Mouse (Mus musculus) intestine, postnatal 0 days (tissue): Measurements from ENCODE around the gene Cops7a. TPM values are rescaled to one million over a fixed set of nuclear protein-coding genes. Genes with fewer than 3 reads are reported as not detected.

ENCODE experiments used
- ATAC-seq: fragments of 200-750 bp; cut with Nextera tagmentation; 2 replicates; pipeline ENCODE4 v1.8.0; 2017; ENCODE audit warnings: mild to moderate bottlenecking, moderate TSS enrichment, moderate library complexity
- H3K27ac ChIP-seq: fragments of 300-500 bp; sonication (generic); 2 replicates; pipeline ENCODE4 v1.5.1; 2014; ENCODE audit warnings: mild to moderate bottlenecking, low read depth, low read length, moderate library complexity
- H3K27me3 ChIP-seq: fragments of 300-500 bp; sonication (generic); replicated peaks from 2 replicates; pipeline ENCODE4 v1.6.1; 2014; ENCODE audit warnings: low read length, mixed read lengths; ENCODE audit not compliant: control insufficient read depth, insufficient read depth
- H3K36me3 ChIP-seq: fragments of 300-500 bp; sonication (generic); 2 replicates; pipeline ENCODE4 v1.6.1; 2014; ENCODE audit warnings: mild to moderate bottlenecking, moderate library complexity; ENCODE audit not compliant: control insufficient read depth, insufficient read depth
- H3K4me1 ChIP-seq: fragments of 300-500 bp; sonication (generic); replicated peaks from 2 replicates; pipeline ENCODE4 v1.6.1; 2014; ENCODE audit warnings: antibody characterized with exemption, low read length, mixed read lengths; ENCODE audit not compliant: control insufficient read depth, insufficient read depth
- H3K4me2 ChIP-seq: fragments of 300-500 bp; sonication (generic); replicated peaks from 2 replicates; pipeline ENCODE4 v1.6.1; 2014; ENCODE audit warnings: low read depth, mild to moderate bottlenecking, moderate library complexity
- H3K4me3 ChIP-seq: fragments of 300-500 bp; sonication (generic); 2 replicates; pipeline ENCODE4 v1.5.1; 2014; ENCODE audit warnings: low read depth, low read length
- H3K9ac ChIP-seq: fragments of 300-500 bp; sonication (generic); 2 replicates; pipeline ENCODE4 v1.6.1; 2014; ENCODE audit warnings: mild to moderate bottlenecking, low read depth, low read length
- H3K9me3 ChIP-seq: fragments of 300-500 bp; sonication (generic); 2 replicates; pipeline ENCODE4 v1.6.1; 2016; ENCODE audit warnings: mixed run types; ENCODE audit not compliant: control insufficient read depth
- CTCF ChIP-seq: sonication (generic); IDR thresholded peaks from 2 replicates; pipeline ENCODE4 v1.5.1; 2016; ENCODE audit warnings: low read depth, mild to moderate bottlenecking, control low read depth, antibody characterized with exemption, moderate library complexity
- WGBS: fragments of 180-500 bp; shearing (Covaris S2); extraction: QIAGEN DNeasy Blood & Tissue Kit; methylation state at CpG from one replicate; pipeline ENCODE4 v1.1.7; 2014; 5-methylcytosine and 5-hydroxymethylcytosine counted together
- polyA plus RNA-seq: library from polyadenylated mRNA; unstranded; fragments of >200 nt; fragmentation: Nextera tagmentation; extraction: Ambion mirVana; gene quantifications from 2 replicates; pipeline ENCODE4 v1.2.1, GENCODE M21; 2015

The Cops7a gene
- 105 and 110 TPM in 2 replicates for polyA plus RNA-seq

GRCm38 (mm10) chr6:124965088-124965719 lies at the start of gene Cops7a:
Gene Cops7a (minus strand): TSS chr6:124965538.
- H3K9ac ChIP-seq: peak within 1 kb of the TSS; percentile 74
- peaks cover 10% of the 10 kb centered on the region for H3K36me3 ChIP-seq
- peak; percentile 93 for ATAC-seq
- peak within 1 kb of the TSS; percentile 85 for H3K4me2 ChIP-seq
- H3K27me3 ChIP-seq: no peaks in the 10 kb centered on the region
- H3K9me3 ChIP-seq: no peaks in the 10 kb centered on the region
- under 1% methylated on average over 67 of the region's 68 CpGs for WGBS
- peaks cover 10% of the 10 kb centered on the region; the same call in 1 of the 2 replicates for H3K4me1 ChIP-seq
- peak within 1 kb of the TSS; percentile 93 for H3K27ac ChIP-seq
- peak; percentile 41; the same call in 1 of the 2 replicates for TF ChIP-seq CTCF
- H3K4me3 ChIP-seq: peak within 1 kb of the TSS; percentile 69

DNA sequence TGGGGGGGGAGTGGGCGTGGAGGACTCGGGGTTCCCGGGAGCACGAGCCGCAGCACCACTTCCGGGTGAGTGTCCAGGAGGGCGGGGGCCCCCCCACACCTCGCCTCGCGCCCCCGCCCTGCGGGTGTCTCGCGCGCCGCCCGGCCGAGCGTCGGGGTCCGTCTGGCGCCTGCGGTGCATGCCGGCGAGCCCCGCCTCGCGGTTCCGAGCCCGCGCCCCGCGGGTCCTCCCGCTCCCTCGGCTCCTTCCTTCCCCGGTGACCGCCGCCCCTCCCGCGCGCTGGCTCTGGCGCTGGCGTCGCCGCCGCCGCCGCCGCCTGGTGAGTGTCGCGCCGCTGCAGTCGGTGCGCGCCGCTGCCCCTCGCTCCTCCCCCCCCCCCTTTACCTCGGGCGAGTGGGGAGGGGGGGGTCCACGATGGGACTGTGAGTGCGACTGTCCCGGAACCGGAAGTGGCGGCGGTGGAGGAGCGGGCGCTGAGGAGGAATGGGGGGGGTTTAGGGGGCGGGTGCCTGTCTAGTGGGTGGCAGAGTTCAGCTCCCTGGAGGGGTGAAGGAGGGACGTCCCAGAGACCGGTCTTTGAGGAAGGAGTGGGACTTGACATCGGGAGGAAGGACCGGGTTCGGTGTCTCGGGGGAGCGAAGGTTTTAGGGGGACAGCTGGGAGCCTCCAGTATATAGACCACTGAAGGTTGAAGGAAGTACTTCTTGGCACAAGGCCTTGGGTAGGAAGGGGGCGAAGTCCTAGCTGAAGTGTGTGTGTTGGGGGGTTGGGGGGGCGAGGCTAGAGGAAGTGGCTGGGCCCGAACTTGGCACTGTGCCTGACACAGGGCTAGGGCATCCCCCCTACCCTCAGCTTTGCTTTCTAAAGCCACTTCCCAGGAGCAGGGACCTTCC lies 44.1 kb upstream of the Cops7a start:
- WGBS: 2% methylated on average over 59 of the region's 78 CpGs
- H3K27me3 ChIP-seq: no peaks in the 10 kb centered on the region
- H3K4me2 ChIP-seq: peak overlapping the region; percentile 74

GRCm38 (mm10) chr6:125009129-125009180 lies 43.6 kb upstream of the Cops7a start, which contains the start of gene Zfp384:
Gene Zfp384 (plus strand): TSS chr6:125009145.
- Histone ChIP-seq H3K4me1 (peaks cover 5% of the 10 kb centered on the region; the same call in 1 of the 2 replicates), H3K27me3 (no peaks in the 10 kb centered on the region), H3K27ac (peak within 1 kb of the TSS; percentile 99), H3K9me3 (no peaks in the 10 kb centered on the region), H3K4me2 (peak within 1 kb of the TSS; percentile 74), H3K4me3 (peak within 1 kb of the TSS; percentile 84), H3K9ac (peak within 1 kb of the TSS; percentile 99), H3K36me3 (peaks cover 21% of the 10 kb centered on the region)
- WGBS: 0% methylated on average over 3 of the region's 3 CpGs
- no peak for TF ChIP-seq CTCF
- no peak for ATAC-seq

More for the DNA sequence above, 44.1 kb upstream of the Cops7a start:
- Histone ChIP-seq H3K4me1 (peaks cover 5% of the 10 kb centered on the region; the same call in 1 of the 2 replicates), H3K27ac (peak overlapping the region; percentile 99), H3K36me3 (peaks cover 25% of the 10 kb centered on the region), H3K4me3 (peak overlapping the region; percentile 84), H3K9me3 (no peaks in the 10 kb centered on the region), H3K9ac (peak overlapping the region; percentile 99)
- TF ChIP-seq CTCF: no peak
- ATAC-seq: peak; percentile 83

- peak; percentile 97 for ATAC-seq
- under 1% methylated on average over 33 of the region's 34 CpGs for WGBS
- no peak for TF ChIP-seq CTCF
- no peaks in the 10 kb centered on the region for H3K27me3 ChIP-seq
- H3K9ac ChIP-seq: peak overlapping the region; percentile 99
- peak overlapping the region; percentile 99 for H3K27ac ChIP-seq
- no peaks in the 10 kb centered on the region for H3K9me3 ChIP-seq
- H3K4me2 ChIP-seq: peak overlapping the region; percentile 74
- H3K36me3 ChIP-seq: peaks cover 18% of the 10 kb centered on the region; the same call in 1 of the 2 replicates
- H3K4me1 ChIP-seq: peaks cover 5% of the 10 kb centered on the region; the same call in 1 of the 2 replicates
- H3K4me3 ChIP-seq: peak overlapping the region; percentile 84
Observed at GRCm38 (mm10) chr6:125008586-125009128, 43.3 kb upstream of the Cops7a start.

- Histone ChIP-seq H3K4me2 (peak overlapping the region; percentile 74), H3K4me1 (peaks cover 5% of the 10 kb centered on the region; the same call in 1 of the 2 replicates), H3K27ac (peak overlapping the region; percentile 99; the same call in 1 of the 2 replicates), H3K9ac (0 out of 2 replicates have a peak overlapping the region, but pooled peaks have one; percentile 12), H3K4me3 (peak overlapping the region; percentile 84), H3K27me3 (no peaks in the 10 kb centered on the region), H3K9me3 (no peaks in the 10 kb centered on the region), H3K36me3 (peaks cover 18% of the 10 kb centered on the region; the same call in 1 of the 2 replicates)
- no peak for ATAC-seq
- no peak for TF ChIP-seq CTCF
- whole genome bisulfite sequencing: 36% methylated on average over 13 of the region's 13 CpGs
Observed at GRCm38 (mm10) chr6:125008060-125008459, 42.7 kb upstream of the Cops7a start.

DNA sequence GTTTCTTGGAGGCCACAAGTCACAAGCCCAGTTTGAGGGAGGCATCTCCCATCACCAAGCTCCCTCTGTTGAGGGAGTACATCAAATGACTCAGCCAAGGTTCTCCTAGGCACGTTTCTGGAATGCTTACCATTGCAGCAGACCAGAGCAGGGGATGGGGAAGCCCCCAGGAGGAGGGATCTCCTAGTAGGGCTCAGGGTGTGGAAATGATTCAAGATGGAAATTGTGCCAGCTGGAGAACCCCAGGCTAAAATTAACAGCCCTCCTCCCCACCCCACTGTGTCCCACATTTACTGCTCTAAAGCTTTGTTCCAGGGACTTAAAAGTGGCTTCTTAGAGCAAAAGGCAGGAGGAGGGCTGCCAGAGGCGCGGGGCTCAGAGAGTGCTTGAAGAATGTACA lies 39.7 kb upstream of the Cops7a start:
- Histone ChIP-seq H3K4me1 (peaks cover 5% of the 10 kb centered on the region; the same call in 1 of the 2 replicates), H3K9me3 (no peaks in the 10 kb centered on the region), H3K36me3 (no peaks in the 10 kb centered on the region), H3K27me3 (peaks cover 19% of the 10 kb centered on the region; the same call in 1 of the 2 replicates), H3K9ac (no peak overlapping the region), H3K4me3 (no peak overlapping the region), H3K27ac (no peak overlapping the region), H3K4me2 (no peak overlapping the region)
- no peak for TF ChIP-seq CTCF
- 37% methylated on average over 3 of the region's 3 CpGs for WGBS
- ATAC-seq: no peak
